Mouse (Mus musculus) MEL (cell line): ENCODE results near the gene Srbd1.

Source experiments
- EP300 ChIP-seq, 2 experiments: IDR thresholded peaks; 2 replicates each; pipeline ENCODE4 v1.6.1; 2011; ENCODE audit warnings: improper control_type of control experiment in 2 of 2, low read length in 2 of 2, low read depth in 1 of 2, mild to moderate bottlenecking in 1 of 2
- GATA1 ChIP-seq: IDR thresholded peaks from 2 replicates; pipeline ENCODE4 v1.6.1; 2011; ENCODE audit warnings: low read depth, low read length, improper control_type of control experiment

DNA sequence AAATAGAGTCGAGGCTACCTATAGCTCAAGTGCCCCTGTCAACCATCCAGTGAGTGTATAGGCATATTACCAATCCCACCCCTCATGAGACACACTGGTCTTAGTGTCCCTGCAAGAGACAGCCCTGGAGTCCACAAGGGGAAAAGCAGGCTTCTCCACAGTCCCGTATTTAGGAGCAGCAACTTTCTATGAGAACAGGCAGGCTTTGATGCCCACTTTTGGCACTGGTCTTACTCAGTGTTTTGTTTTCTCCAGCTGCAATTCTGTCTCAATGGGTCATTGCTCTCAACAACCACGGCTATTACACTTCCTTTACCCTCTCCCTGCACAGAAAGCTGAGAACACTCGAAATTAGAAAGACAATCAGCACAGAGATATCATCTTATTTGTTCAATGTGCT lies 157.4 kb downstream of the Srbd1 start:
- TF ChIP-seq EP300 (IDR thresholded peaks at IDR 0.05; ENCODE audit: low read depth in 1 of 2, low read length in 2 of 2) = no peak
- TF ChIP-seq GATA1 = no peak
